Mouse (Mus musculus) CH12.LX (cell line): ENCODE measurements at regions not wholly inside any gene's neighbourhood (a gene's known extent, or its start where the extent isn't known, plus 50 kb on each side); places are given as distances from the start of the nearest gene placed in this dataset.
A peak's percentile ranks its signal among the peaks of the same experiment; 100 is the strongest.

Experiments
- DNase-seq: peaks from one replicate; pipeline ENCODE4 v3.0.0-alpha.2; 2013; ENCODE audit errors: extremely low read depth
- H3K27ac ChIP-seq: 2 replicates; pipeline ENCODE4 v1.5.1; 2012; ENCODE audit warnings: low read depth, mild to moderate bottlenecking, control low read depth, moderate library complexity; ENCODE audit not compliant: insufficient read depth
- H3K27me3 ChIP-seq: replicated peaks from 2 replicates; pipeline ENCODE3; 2012; ENCODE audit warnings: inconsistent platforms
- H3K36me3 ChIP-seq, 2 experiments: replicated peaks in 1 of 2; 2 replicates each; pipeline versions ENCODE3 to v1.6.1; 2012; ENCODE audit warnings: inconsistent platforms in 1 of 2, low read length in 1 of 2, mild to moderate bottlenecking in 1 of 2, mixed read lengths in 1 of 2, moderate library complexity in 1 of 2; ENCODE audit not compliant: control insufficient read depth in 1 of 2, insufficient read depth in 1 of 2
- H3K4me1 ChIP-seq, 2 experiments: 2 replicates each; pipeline ENCODE4 v1.6.1; 2012; ENCODE audit warnings: inconsistent platforms in 1 of 2, moderate library complexity in 1 of 2; ENCODE audit not compliant: insufficient read depth in 2 of 2, control insufficient read depth in 1 of 2
- H3K4me2 ChIP-seq: 2 replicates; pipeline ENCODE4 v1.6.1; 2012; ENCODE audit warnings: low read depth, mild to moderate bottlenecking, control low read depth; ENCODE audit not compliant: poor library complexity, insufficient read depth, severe bottlenecking
- H3K4me3 ChIP-seq, 3 experiments: fragments of 150-350 bp in 1 of 3; sonication (generic) in 1 of 3; replicated peaks in 1 of 3; 2 replicates each; pipeline versions ENCODE3 to v1.5.1; 2011 to 2012; ENCODE audit warnings: low read depth in 2 of 3, low read length in 2 of 3, mild to moderate bottlenecking in 2 of 3, moderate library complexity in 2 of 3, control low read depth in 1 of 3, improper control_type of control experiment in 1 of 3, inconsistent platforms in 1 of 3, mixed read lengths in 1 of 3; ENCODE audit not compliant: poor library complexity in 1 of 3
- H3K79me2 ChIP-seq: replicated peaks from 2 replicates; pipeline ENCODE4 v1.6.1; 2012; ENCODE audit warnings: mild to moderate bottlenecking, moderate library complexity; ENCODE audit not compliant: control insufficient read depth, poor library complexity, insufficient read depth, severe bottlenecking; ENCODE audit errors: extremely low read depth
- H3K9ac ChIP-seq: 2 replicates; pipeline ENCODE4 v1.6.1; 2012; ENCODE audit warnings: low read depth, mild to moderate bottlenecking, control low read depth, moderate library complexity; ENCODE audit not compliant: insufficient read depth
- H3K9me3 ChIP-seq: replicated peaks from 2 replicates; pipeline ENCODE3; 2012; ENCODE audit warnings: low read length, inconsistent platforms, mixed read lengths
- BHLHE40 ChIP-seq: IDR thresholded peaks from 2 replicates; pipeline ENCODE4 v1.6.1; 2011; ENCODE audit warnings: mild to moderate bottlenecking, low read depth, low read length, improper control_type of control experiment
- CHD1 ChIP-seq: IDR thresholded peaks from 2 replicates; pipeline ENCODE4 v1.6.1; 2012; ENCODE audit warnings: low read depth, low read length, improper control_type of control experiment, inconsistent platforms
- CHD2 ChIP-seq: IDR thresholded peaks from 2 replicates; pipeline ENCODE4 v1.6.1; 2011; ENCODE audit warnings: low read length, improper control_type of control experiment
- CTCF ChIP-seq, 2 experiments: IDR thresholded peaks in 1 of 2; conservative IDR thresholded peaks in 1 of 2; 2 replicates each; pipeline ENCODE4 v1.5.1; 2011 to 2012; ENCODE audit warnings: low read depth in 2 of 2, low read length in 2 of 2, improper control_type of control experiment in 1 of 2, inconsistent platforms in 1 of 2, mild to moderate bottlenecking in 1 of 2, moderate library complexity in 1 of 2
- E2F4 ChIP-seq: IDR thresholded peaks from 2 replicates; pipeline ENCODE4 v1.6.1; 2011; ENCODE audit warnings: low read depth, low read length, improper control_type of control experiment; ENCODE audit not compliant: insufficient replicate concordance
- ELF1 ChIP-seq: IDR thresholded peaks from 2 replicates; pipeline ENCODE4 v1.6.1; 2014; ENCODE audit warnings: low read depth, mild to moderate bottlenecking, inconsistent platforms, low read length, improper control_type of control experiment
- EP300 ChIP-seq: IDR thresholded peaks from 2 replicates; pipeline ENCODE4 v1.6.1; 2011; ENCODE audit warnings: low read length, improper control_type of control experiment
- ETS1 ChIP-seq: conservative IDR thresholded peaks from 2 replicates; pipeline ENCODE4 v1.6.1; 2012; ENCODE audit warnings: low read depth, mild to moderate bottlenecking, inconsistent platforms, low read length, improper control_type of control experiment, moderate library complexity
- GABPA ChIP-seq: IDR thresholded peaks from 2 replicates; pipeline ENCODE4 v1.6.1; 2012; ENCODE audit warnings: low read depth, low read length, improper control_type of control experiment, inconsistent platforms; ENCODE audit not compliant: insufficient replicate concordance
- IRF4 ChIP-seq: IDR thresholded peaks from 2 replicates; pipeline ENCODE4 v1.6.1; 2014; ENCODE audit warnings: low read depth, mild to moderate bottlenecking, inconsistent platforms, low read length, improper control_type of control experiment
- JUN ChIP-seq: IDR thresholded peaks from 2 replicates; pipeline ENCODE4 v1.6.1; 2011; ENCODE audit warnings: low read depth, mild to moderate bottlenecking, low read length, improper control_type of control experiment, moderate library complexity; ENCODE audit not compliant: insufficient read depth
- JUND ChIP-seq: conservative IDR thresholded peaks from 2 replicates; pipeline ENCODE4 v1.6.1; 2011; ENCODE audit warnings: low read depth, low read length, improper control_type of control experiment
- MAFK ChIP-seq: IDR thresholded peaks from 2 replicates; pipeline ENCODE4 v1.6.1; 2011; ENCODE audit warnings: low read length, improper control_type of control experiment; ENCODE audit not compliant: insufficient replicate concordance
- MEF2A ChIP-seq: IDR thresholded peaks from 2 replicates; pipeline ENCODE4 v1.6.1; 2014; ENCODE audit warnings: low read depth, mild to moderate bottlenecking, inconsistent platforms, low read length, improper control_type of control experiment, borderline replicate concordance
- MXI1 ChIP-seq: IDR thresholded peaks from 2 replicates; pipeline ENCODE4 v1.6.1; 2011; ENCODE audit warnings: mild to moderate bottlenecking, low read depth, low read length, improper control_type of control experiment
- MYC ChIP-seq: IDR thresholded peaks from 2 replicates; pipeline ENCODE4 v1.6.1; 2011; ENCODE audit warnings: low read depth, mild to moderate bottlenecking, improper control_type of control experiment, low read length
- NRF1 ChIP-seq: IDR thresholded peaks from 2 replicates; pipeline ENCODE4 v1.6.1; 2014; ENCODE audit warnings: low read depth, mild to moderate bottlenecking, inconsistent platforms, low read length, improper control_type of control experiment, moderate library complexity
- PAX5 ChIP-seq: IDR thresholded peaks from 2 replicates; pipeline ENCODE4 v1.6.1; 2012; ENCODE audit warnings: low read length, inconsistent platforms, mixed read lengths
- POLR2A ChIP-seq: IDR thresholded peaks from 2 replicates; pipeline ENCODE4 v1.6.1; 2011; ENCODE audit warnings: low read depth, mild to moderate bottlenecking, improper control_type of control experiment, low read length
- RAD21 ChIP-seq: IDR thresholded peaks from 2 replicates; pipeline ENCODE4 v1.6.1; 2011; ENCODE audit warnings: low read depth, mild to moderate bottlenecking, low read length, improper control_type of control experiment, moderate library complexity
- RCOR1 ChIP-seq: conservative IDR thresholded peaks from 2 replicates; pipeline ENCODE4 v1.6.1; 2012; ENCODE audit warnings: low read depth, mild to moderate bottlenecking, inconsistent platforms, low read length, improper control_type of control experiment
- SMC3 ChIP-seq: IDR thresholded peaks from 2 replicates; pipeline ENCODE4 v1.6.1; 2011; ENCODE audit warnings: low read depth, low read length, improper control_type of control experiment
- TCF12 ChIP-seq: IDR thresholded peaks from 2 replicates; pipeline ENCODE4 v1.6.1; 2014; ENCODE audit warnings: low read depth, mild to moderate bottlenecking, inconsistent platforms, low read length, improper control_type of control experiment
- USF1 ChIP-seq: IDR thresholded peaks from 2 replicates; pipeline ENCODE4 v1.6.1; 2014; ENCODE audit warnings: low read depth, mild to moderate bottlenecking, inconsistent platforms, low read length, improper control_type of control experiment
- USF2 ChIP-seq: conservative IDR thresholded peaks from 2 replicates; pipeline ENCODE4 v1.6.1; 2011; ENCODE audit warnings: low read depth, low read length, improper control_type of control experiment
- ZC3H11A ChIP-seq: IDR thresholded peaks from 2 replicates; pipeline ENCODE4 v1.6.1; 2012; ENCODE audit warnings: low read depth, mild to moderate bottlenecking, inconsistent platforms, low read length, improper control_type of control experiment
- ZNF384 ChIP-seq: IDR thresholded peaks from 2 replicates; pipeline ENCODE4 v1.6.1; 2012; ENCODE audit warnings: low read depth, low read length, improper control_type of control experiment, inconsistent platforms
- dilution Hi-C: fragments of 300-500 bp; cut with MboI; formaldehyde crosslinking; loops from 2 replicates; pipeline ENCODE4 v1.14.3; 2020; ENCODE audit warnings: low sequenced_read_pairs; ENCODE audit not compliant: extremely low pct_unique_long_range_greater_than_20kb, extremely low pct_ligation_motif_present
- in situ Hi-C: fragments of 300-500 bp; cut with MboI; formaldehyde crosslinking; loops from 3 replicates; pipeline ENCODE4 v1.14.3; 2019; ENCODE audit warnings: low sequenced_read_pairs, low pct_ligation_motif_present, low pct_unique_long_range_greater_than_20kb, mixed read lengths

DNA sequence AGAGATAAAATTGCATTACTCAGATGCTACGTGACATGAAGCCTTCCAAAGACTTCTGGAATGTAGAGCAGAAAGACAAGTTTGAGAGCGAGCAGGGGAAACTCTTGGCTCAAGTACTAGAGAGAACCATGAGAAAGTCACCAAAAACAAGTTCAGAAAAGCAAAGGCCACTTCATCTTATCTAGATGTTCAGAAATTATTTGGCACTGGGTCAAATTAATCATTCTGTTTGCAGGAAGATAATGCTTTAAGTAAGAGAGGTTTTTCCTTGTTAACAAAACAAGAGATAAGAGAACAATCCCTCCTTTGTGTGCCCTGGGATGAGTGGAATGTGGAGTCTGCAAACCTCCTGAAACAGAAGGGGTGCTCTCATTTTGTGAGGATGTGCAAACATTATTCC, 565.6 kb upstream of the C030005K15Rik start:
- H3K4me3 ChIP-seq = no peak overlapping the region
- H3K9me3 ChIP-seq = no peaks in the 10 kb centered on the region
- no peak overlapping the region for H3K9ac ChIP-seq
- H3K4me2 ChIP-seq = no peak overlapping the region
- H3K27ac ChIP-seq = no peak overlapping the region
- H3K36me3 ChIP-seq = no peaks in the 10 kb centered on the region
- no peaks in the 10 kb centered on the region for H3K27me3 ChIP-seq
- H3K79me2 ChIP-seq = no peaks in the 10 kb centered on the region
- in situ Hi-C loops = no loop called here
- TF ChIP-seq MXI1 (no peak), JUN (no peak), SMC3 (no peak), TCF12 (no peak), ELF1 (no peak), CTCF (conservative IDR thresholded peaks at IDR 0.05 in 1 of 2, IDR thresholded peaks at IDR 0.05 in 1 of 2; ENCODE audit: low read depth in 2 of 2, low read length in 2 of 2) (no peak), RCOR1 (no peak), USF2 (no peak), CHD2 (no peak), ZC3H11A (no peak), RAD21 (no peak), ZNF384 (no peak), CHD1 (no peak), IRF4 (no peak), POLR2A (no peak), MYC (no peak), USF1 (no peak), E2F4 (no peak)
- DNase-seq = no peak
- no peaks in the 10 kb centered on the region for H3K4me1 ChIP-seq
- dilution Hi-C loops = no loop called here

DNA sequence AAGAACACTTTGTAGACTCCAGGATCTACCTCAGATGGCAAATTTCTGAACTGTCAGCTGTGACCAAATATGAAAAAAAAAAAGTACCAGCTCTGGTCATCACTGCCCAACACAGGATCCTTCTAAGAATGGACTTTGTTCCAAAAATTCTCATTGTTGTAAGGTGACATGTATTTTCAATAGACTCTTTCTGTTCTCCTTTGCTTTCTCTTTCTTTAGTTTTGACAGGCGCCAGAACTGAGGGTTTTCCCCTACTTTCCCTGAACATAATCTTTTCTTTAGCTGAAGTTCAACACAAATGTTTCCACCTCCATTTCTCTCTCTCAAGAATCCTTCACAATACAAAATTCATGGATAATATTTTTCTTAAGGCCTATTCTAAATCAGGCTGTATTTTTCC, 579.1 kb upstream of the C030005K15Rik start:
- no peak overlapping the region for H3K27ac ChIP-seq
- H3K4me3 ChIP-seq = no peak overlapping the region
- peak; percentile 42 for DNase-seq
- peak overlapping the region; percentile 50; the same call in 1 of the 2 replicates for H3K4me2 ChIP-seq
- no peaks in the 10 kb centered on the region for H3K79me2 ChIP-seq
- H3K9ac ChIP-seq = no peak overlapping the region
- in situ Hi-C loops = no loop called here
- dilution Hi-C loops = no loop called here
- H3K27me3 ChIP-seq = no peaks in the 10 kb centered on the region
- H3K4me1 ChIP-seq = peaks cover 5 to 32% of the 10 kb centered on the region in 2 experiments; a peak in 3 of 4 replicates
- H3K36me3 ChIP-seq = no peaks in the 10 kb centered on the region
- H3K9me3 ChIP-seq = no peaks in the 10 kb centered on the region
- TF ChIP-seq ZNF384 = peak; percentile 67; the same call in 1 of the 2 replicates
- peak; percentile 34 for TF ChIP-seq ETS1
- TF ChIP-seq MAFK = 0 out of 2 replicates have a peak, but pooled peaks have one; percentile 59
- no peak for TF ChIP-seq USF1
- TF ChIP-seq IRF4 = peak; percentile 81; the same call in 1 of the 2 replicates
- no peak for TF ChIP-seq JUND
- TF ChIP-seq CHD2 = no peak
- TF ChIP-seq GABPA = no peak
- no peak for TF ChIP-seq PAX5
- TF ChIP-seq NRF1 = no peak
- TF ChIP-seq MEF2A = peak; percentile 40; the same call in 1 of the 2 replicates
- TF ChIP-seq ELF1 = no peak
- TF ChIP-seq EP300 = peak; percentile 71
- TF ChIP-seq BHLHE40 = peak; percentile 53
- TF ChIP-seq JUN = peak; percentile 6; the same call in 1 of the 2 replicates
- TF ChIP-seq RCOR1 = 0 out of 2 replicates have a peak, but pooled peaks have one; percentile 31
